Mouse (Mus musculus) ovary, postnatal 36 days (tissue): ENCODE results near the gene Samd14.

Source experiments
- DNase-seq: peaks from one replicate; pipeline ENCODE4 v3.0.0; 2022; ENCODE audit warnings: low spot score, mixed read lengths

Samd14 gene

DNA sequence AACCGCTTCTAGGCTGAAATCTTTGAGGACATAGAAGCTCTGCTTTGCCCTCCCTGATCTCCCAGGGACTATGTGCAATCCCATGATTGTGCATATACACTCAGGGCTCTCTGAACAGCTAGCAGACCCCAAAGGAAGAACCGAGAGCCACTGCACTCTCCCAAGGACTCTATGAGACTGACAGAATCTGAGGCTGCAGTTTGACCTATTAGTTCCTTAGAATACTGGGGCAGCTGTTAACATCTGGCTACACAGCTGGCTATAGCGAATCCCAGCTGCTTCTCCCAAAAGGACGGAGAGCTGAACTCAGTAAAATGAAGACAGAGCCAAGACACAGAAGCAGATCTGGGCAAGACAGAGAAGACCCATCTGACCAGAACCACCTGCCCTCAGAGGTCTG lies 64.2 kb downstream of the Samd14 start:
- DNase-seq, result no peak

DNA sequence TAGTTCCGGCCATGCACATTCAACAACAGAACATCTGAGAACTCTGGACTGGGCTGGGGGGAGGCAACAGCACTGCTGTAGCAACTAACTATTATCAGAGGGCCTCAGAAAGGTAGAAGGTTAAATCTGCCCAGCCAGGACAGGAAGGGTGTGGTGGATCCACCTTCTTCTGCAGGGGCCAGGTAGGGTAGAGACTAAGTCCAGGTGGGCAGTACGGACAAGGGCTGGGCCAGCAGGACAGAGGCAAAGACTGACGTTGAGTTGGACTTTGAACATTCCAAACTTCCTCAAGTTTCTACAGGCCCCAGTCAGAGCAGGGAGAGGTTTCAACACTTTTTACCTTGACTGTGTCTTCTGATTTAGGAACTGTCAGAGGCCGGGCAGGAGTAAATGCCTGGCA lies 65.0 kb downstream of the Samd14 start:
- no peak for DNase-seq

DNA sequence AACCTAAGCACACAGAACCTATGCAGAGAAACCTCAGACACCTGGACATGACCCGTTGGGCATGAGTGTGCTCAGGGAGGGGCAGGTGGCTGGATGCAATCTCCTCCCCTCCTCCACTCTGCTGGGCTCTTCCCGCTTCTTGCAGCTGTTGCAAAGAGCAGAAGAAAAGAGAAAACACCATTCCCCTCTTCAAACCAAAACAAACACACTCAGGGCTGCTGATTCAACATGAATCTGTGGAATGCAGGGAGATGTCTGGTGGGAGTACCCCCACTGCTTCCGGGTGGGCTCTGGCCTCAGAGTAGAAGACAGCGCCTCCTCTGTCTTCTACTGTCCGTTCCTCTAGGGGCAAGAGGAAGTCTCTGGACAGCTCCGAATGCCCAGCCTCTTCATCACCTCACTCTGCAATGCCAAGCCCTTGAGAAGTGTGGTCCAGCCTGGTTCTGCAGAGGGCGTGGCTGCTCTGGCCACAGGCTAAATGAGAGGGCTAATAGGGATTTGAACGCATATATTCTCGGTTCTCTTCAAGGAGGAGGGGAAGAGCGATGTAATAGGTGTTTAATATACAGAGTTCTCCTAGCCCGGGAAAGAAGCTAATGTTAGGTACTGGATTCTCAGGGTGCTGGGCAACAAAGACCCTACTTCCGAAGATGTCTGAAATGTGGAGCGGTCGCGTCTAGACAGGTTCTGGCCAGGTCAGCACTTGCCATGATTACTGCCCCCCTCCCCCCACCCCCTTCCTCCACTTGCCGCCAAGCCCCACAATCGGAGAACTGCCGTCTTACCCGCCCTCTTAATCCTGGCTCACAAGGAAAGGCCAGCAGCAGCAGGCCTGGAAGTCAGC lies 65.7 kb downstream of the Samd14 start:
- no peak for DNase-seq
